Mouse (Mus musculus) right cerebral cortex, postnatal 25 days (tissue): ENCODE measurements at regions not wholly inside any gene's neighbourhood (a gene's known extent, or its start where the extent isn't known, plus 50 kb on each side); places are given as distances from the start of the nearest gene placed in this dataset.

ENCODE experiments used
- DNase-seq: peaks from one replicate; pipeline ENCODE4 v3.0.0; 2022

DNA sequence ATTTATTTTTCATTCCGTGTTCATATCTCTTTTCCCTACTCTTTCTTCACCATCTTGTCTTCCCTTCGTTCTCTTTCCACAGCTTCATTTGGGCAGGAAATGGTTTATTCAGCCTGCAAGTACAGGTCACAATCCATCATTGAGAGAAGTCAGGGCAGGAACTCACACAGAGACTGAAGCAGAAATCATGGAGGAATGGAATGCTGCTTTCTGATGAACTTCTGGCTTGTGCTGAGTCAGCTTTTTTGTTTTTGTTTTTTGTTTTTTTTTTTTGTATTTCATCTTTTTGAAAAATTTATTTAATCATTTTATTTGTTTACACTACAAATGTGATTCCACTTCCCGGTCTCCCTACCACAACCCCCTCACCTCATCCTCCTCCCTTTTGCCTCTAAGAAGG lies 51.2 kb upstream of the Suclg2 start:
- no peak for DNase-seq

DNA sequence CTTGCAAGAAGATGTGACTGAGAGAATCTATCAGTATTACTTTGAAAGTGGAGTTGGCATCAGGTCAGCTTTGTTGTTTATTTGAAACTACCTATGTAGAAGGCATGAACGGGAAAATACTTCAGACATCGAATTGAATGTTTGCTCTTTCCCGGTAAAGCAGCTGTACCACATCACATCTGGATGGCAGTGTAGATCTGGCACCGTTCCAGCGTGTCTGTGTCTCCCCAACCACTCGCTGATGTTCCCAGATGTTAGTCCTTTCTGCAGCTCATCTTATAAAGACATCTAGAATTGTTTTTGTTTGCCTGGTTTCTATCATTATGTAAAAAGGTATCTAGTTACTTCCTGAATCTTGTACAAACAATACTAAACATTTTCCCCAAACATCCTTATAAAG lies 83.1 kb upstream of the Suclg2 start:
- DNase-seq = no peak

DNA sequence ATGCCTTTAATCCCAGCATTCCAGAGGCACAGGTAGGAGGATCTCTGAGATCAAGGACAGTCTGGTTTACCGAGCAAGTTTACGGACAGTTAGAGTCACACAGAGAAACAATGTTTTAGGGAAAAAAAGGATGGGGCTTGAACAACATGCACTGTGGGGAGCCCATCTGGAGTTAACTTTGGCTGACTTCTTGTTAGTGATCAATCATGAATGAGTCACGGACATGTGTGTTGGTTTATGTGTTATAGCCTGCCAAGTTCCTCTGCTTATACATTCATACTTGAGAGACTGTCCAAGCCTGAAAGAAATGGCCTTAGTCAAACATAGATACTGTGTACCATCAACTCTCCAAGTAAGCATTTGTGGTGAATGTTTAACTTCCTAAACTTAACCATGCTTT lies 122.9 kb upstream of the Suclg2 start:
- DNase-seq = no peak

DNA sequence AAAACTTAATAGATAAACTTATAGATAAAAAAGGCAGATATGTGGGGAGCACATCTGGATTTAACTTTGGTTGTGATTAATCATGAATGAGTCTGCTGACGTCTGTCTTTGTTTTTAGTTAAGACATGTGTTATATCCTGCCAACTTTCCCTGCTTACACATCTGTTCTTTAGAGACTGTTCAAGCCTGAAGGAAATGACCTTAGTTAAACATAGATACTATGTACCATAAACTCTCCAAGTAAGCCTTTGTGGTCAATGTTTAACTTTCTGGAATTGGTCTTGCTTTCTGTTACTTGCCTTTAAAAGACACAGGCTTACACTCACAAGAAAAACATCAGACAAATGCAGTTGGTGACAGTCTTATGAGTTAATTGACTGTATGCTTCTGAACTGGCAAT lies 127.9 kb upstream of the Suclg2 start:
- no peak for DNase-seq

DNA sequence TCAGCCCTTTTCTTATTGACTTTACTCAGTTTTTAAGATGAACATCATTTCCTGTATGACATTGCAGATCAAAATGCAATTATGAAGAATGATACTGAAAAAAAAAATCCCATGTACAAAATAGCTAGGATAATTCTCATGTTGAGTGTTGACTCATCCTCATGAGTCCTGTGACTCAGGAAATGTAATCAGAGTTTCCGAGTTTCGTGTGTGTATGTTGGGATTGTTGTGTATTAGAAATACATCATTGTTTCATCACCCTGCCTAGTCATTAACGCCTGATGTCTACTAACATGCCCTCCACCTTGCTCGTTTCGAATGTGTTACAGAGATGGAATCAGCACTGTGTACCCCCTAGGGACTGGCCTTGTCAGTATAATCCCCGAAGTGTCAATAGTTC lies 156.9 kb upstream of the Suclg2 start:
- DNase-seq = no peak

DNA sequence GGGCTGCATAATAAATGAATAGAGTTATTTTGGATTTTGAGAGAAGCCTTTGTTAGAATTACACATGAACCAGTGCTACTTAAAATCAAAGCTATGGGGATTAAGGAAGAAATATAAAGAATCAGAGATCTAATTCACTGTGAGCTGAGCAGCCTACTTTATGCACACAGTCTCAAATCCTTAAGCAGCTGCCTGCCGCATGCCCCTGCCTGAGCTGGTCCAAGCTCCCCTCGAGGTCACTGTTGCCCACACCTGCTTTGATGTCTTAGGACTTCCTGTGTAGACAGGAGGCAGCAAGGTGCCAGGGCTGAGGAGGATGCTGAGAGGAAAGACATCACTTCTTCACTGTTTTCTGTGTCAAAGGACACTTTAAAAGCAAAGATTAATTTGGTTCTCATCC lies 157.7 kb upstream of the Suclg2 start:
- DNase-seq = no peak

DNA sequence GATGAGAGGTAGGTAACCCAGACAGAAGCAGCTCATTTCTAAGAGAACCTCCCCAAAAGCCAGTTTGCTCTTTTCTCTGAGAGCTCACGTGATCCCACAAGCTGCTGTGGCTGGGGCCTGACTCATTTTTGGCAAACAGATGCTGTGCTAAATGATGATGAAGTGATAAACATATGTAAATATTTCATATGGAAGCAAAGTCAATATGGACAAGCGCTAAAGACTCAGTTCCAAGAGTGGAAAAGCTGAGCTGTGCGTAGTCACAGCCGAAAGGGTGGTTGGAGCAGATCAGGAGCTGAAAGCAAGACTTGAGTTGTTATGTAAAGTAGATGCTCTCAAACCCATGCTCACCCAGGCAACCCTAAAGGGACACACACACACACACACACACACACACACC lies 168.0 kb upstream of the Suclg2 start:
- DNase-seq = peak; percentile 9

DNA sequence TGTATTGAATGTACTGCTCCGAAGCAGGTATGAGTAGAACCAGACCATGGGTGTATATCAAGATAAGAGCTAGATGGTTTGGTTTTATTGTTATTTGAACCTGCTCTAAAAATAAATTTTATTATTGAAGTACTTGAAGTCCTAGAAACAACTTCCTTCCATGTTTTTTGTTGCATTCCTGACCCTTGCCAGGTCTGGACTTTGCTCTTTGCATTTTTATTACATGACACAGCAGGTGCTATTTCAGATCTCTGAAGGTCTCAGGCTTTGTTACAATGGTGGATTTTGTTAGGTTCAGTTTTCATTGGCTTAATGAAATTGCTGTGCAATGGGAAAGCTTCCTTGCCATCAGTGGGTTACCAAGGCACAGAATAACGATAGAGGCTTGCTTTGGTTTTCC lies 184.0 kb upstream of the Suclg2 start:
- DNase-seq = no peak

DNA sequence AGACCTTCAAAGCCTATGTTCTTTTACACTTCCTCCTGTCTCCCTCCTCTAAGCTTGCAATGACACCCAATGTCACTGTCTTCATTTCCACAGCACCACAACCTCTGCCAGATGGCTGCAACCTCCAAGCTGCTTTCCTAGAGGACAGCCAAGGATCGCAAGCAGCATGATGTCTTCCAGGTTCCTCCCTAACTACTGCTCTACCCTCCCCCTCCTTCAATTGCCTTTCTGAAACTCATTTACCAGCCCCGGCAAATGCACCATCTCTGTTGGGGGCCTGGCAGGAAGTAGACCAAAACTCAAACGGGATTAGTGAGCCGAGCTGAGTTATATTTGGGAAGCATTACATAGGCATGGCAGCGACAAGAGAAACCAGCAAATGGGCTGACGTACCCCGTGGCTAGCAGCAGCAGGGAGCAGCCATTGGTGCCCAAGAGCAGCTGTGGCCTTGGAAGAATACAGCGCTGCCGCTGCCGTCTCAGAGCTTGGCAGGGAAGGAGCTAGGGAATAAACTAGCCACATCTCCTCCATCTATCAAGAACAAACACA lies 185.6 kb upstream of the Suclg2 start:
- DNase-seq = peak; percentile 12

DNA sequence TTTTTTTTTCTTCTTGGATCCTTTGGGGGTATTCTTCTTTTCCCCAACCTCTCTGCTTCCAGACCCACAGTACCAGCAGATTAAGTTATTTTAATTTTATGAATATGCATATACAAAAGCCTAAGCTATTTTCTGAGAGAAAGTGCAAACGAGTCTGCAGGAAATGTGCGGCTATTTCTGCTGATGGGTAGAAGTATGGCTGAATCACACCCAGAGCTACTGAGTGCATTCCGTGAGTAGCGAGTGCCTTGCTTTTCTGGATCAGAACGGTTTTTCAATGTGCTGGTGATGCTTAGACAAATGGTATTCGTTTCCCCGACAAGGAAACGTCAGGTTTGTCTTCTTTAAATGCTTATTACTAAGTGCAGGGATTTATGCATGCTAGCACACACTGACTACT lies 186.5 kb upstream of the Suclg2 start:
- no peak for DNase-seq

DNA sequence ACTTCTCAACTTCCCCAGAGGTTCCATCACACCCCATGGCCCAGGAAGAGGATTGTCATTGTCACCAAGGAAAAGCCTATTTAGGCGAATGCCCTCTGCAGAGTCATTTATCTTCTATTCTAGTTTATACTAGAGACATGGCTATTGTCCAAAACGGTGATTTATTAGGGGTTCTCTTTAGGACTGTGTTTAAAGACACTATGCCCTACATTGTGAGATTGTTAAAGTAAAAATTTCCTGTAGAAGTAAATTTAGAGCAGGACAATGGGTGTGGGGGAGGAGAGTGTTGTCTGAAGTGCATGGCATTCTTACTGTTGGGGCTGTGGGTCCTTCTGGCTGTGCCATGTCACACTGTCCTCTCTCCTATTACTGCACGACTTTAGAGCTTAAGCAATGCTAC lies 191.2 kb upstream of the Fam19a1 start:
- DNase-seq = no peak

DNA sequence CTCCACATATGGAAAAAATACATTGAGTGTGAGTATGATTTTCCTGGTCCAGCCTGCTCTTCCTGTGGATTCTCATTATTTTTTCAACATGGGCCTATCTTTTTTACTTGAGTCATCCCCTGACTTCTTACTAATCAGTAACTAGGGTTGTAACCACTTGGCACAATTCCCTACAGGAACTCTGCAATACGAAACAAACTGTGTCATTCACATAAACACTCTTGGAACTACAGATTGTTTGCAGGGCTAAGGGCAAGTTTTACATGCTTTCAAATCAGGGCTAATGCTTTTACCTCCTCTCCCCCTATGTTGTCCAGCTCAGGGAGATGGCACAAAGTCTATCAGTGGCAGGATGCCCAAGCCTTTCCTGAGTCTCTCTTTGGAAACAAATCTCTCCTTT lies 178.4 kb upstream of the Fam19a1 start:
- DNase-seq = no peak

DNA sequence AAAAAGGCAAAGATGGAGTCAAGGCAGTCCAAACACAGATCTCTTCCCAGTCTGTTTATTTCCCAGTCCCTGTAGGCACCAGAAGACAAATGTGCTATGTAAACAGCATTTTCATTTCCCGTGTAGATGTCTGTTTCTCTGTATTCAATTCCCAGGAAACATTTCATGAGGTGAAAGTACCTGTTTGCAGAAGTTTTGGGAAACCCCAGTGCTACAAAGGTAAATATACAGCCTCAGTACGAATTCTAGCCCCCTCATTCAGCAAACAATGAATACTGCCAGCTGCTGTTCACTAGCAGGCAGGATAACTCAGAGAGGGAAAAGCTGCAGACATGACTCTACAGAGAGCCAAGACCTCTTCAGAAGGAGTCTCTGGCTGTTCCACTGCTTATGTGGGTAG lies 176.4 kb upstream of the Fam19a1 start:
- DNase-seq = no peak

DNA sequence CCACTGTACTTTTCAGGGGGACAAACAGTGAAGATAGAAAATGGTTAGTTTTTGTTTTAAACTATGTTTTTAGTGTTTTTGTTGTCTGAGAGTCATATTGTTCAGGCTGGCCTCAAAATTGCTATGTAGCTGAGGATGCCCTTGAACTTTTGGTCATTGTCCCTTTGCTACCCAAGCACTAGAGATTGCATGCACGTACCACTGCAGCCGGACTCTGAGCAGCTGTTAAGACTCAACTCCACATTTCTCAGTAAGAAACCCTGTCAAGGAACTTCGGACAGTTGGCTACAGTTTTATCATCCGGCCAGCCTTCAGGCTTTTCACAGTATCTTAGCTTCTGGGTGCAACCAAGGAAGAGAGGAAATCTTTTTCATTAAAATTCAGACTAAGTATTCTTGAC lies 173.9 kb upstream of the Fam19a1 start:
- DNase-seq = no peak

DNA sequence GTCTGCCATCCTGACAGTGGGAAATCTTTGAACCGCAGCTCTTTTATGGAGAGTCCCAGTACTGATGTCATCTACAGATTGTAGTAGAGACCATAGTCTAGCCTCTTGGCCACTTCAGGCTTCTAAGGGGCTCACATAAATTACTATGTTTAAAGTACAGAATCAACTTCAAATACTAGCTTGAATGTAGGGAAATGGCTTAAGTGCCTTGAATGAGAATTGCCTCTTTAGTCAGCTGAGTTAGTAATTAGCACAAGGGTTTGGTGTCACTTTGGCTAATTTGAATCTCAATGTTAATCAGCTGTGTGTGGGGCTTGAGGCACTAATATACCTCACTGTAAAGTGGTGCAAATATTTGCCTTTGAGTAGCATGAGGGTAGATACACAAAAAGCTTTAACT lies 152.2 kb upstream of the Fam19a1 start:
- no peak for DNase-seq

DNA sequence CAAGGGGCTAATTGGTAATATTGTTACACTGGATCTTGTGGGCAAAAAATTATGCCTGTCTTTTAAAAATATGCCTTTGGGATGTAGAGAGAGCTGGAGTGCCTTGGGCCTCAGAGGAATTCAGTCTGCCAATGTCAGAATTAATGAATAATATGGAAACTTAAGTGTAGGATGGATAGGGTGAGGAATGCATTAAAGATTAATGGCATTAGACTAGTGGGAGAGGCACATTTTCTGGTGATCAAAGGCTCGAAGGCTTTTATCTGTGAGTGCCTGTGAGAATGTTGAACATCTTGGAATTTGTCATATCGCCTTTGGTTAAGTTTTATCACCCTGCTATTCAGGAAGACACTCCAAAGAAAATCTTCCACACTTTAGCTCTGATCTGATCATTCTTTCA lies 146.7 kb upstream of the Fam19a1 start:
- DNase-seq = no peak

DNA sequence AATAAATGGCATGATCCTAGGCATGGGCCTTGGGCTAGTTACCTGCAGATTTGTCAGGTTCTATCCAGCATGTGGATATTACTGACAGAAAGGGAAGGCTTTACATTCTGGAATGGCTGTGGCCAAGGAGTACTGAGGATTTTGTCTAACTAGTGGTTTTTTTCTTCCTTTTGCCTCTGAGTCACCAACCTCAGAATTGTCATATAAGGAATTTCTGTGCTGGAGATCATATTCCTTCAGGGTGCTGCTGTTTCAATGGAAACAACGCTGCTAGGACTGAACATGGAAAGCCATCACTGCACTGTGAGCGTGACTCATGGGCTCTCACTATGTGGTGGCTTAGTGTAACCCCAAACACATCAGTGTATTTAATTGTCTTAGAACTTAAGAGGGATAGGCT lies 137.0 kb upstream of the Fam19a1 start:
- no peak for DNase-seq

DNA sequence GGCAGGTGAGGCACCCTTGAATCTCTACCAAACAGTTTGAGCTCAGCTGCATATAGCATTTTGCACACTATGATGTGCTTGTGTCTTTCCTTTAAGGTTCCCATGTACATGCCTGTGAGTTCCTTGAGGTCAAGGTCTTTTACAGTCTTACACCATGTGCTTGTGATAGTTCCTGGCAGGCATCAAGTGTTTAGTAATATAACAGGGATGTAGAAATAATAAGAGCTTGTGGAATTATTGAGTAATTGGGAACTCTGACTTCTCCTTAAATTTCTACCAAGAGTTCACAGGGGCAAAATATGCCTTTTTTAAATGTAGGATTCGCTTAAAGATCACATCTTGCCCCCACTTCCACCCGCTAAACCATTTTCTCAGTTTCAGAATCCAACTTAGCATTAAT lies 115.9 kb upstream of the Fam19a1 start:
- no peak for DNase-seq

DNA sequence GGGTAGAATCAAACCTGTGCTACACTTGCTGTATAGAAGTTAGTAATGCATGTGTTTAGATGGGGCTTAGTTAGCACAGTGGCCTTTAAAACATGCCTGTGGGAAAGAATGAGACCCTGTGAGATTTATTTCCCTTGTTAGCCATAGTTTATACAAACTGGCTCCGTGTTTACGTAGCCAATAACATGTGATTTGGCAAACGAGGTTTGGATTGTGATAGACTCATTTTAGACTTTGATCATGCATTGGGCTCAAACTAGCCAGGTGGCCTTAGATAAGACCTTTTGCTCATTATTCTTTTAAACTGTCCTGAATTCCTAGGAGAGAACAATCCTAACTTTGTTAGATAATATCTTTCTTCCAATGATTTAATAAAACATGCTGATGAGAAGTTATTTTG lies 115.2 kb upstream of the Fam19a1 start:
- DNase-seq = no peak

DNA sequence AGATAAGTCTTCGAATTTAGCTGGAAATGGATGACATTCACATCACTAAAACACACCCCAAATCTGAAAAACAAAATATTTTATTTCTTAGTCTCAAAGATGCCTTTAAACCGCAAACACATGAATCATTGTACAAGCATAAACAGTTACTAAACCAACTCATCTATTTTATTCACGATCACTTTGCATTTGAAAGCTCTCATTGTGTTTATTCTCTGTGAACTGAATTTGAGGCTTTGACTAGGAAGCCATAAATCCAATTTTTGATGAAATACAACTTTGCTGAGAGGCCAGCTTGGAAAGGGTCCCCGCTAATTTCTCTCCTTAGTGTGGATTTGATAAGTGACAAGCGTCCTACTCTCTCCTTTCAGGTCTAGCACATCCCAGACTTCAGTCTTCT lies 113.5 kb upstream of the Fam19a1 start:
- no peak for DNase-seq

DNA sequence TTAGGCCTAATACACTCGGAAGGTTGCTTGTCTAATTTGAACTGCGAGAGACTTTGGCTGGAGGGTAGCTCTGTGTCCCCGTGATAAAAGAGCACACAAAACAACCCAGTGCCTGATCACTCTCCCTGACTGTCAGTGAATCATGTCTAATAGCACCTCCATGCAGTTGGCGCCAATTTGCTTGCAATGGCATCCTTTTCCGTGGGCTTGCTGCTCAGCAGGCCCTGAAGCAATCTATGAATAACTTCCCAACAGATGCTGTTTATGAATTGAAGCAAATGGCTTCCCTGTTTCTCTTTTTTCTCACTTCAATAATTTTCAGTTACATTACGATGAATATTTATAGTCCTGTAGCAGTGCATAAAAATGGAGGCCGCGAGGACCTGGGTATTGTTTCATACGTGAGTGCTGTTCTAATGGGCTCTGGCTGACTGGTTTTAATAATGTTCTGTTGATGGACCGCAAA lies 112.9 kb upstream of the Fam19a1 start:
- peak; percentile 31 for DNase-seq

DNA sequence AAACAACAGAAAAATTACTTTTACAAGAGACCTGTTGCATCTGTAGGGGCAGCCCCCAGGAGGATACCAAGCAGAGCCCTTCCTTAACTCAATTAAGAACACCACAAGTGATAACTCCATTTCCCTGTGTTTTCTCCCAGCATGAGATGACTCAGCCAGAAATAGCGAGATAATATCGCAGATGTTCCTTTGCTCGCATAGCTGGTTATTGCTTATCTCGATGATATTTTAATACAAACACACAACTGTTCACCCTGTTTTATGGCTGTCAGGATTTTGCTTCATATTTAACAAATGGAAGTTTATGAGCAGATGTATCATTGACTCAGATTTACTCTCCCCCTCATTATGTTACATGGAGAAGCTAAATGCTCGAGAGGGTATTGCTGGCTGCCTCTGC lies 101.7 kb upstream of the Fam19a1 start:
- no peak for DNase-seq

DNA sequence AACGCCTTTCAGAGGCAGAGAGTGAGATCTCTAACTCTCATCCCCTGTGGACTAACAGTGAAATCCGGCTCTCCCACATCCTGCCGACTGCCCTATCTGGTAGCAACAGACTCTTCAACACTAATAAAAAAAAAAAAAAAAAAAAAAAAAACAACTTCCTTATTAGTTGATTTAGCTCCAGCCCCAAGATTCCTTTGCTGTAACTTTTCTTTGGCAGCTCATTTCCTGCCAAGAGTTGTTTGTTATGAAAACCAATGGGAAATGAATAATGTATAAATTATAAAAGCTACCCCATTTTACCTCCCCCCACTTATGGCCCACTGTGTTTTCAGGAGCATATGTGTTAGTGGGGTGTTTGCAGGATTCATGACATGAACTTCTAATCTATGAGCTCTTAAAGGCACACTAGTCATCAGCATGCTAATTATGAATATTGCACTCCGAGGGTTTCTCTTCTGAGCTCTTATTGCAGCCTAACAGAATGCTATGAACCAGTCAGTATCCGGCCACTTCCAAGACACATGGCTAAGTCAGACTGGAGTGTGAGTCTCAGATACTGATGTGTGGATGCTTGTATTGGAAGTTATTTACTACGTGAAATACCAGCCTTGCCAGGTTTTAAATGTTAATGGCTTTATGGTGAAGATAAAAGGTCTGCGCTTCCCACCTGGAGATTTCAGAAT lies 84.8 kb upstream of the Fam19a1 start:
- DNase-seq = no peak

DNA sequence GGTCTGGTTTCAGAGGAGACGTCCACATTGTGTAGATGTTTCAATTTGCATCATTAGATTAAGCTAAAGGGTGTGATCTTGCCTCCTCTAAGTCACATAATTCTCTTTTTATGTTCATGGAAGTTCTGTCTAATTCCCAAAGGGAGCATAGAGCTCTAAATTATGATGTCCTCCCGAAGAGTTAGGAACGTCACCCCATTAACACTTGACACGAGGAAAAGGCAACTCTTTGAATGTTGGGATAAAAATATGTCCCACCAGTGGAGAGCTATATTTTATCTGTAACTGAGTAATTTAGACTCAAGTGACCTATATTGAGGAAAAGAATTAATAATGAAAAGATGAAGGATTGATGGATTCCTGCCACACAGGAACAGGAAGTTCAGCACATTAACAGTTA lies 69.2 kb upstream of the Fam19a1 start:
- DNase-seq = no peak

DNA sequence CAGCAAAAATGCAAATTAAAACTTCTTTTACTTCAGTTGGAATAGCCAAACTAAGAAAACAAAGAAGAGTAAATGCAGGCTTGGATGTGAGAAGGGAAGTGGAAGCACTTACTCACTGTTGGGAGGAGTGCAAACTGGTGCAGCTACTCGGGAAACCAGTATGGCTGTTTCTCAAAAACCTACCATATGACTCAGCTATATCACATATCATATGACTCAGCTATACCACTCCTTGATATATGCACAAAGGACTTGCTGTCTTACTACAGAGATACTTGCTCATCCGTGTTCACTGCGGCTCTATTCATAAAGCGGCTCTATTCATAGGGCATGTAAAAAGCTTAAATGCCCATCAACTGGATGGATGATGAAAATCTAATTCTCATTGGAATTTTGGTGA lies 59.5 kb upstream of the Fam19a1 start:
- no peak for DNase-seq
